Mouse (Mus musculus) thymus, postnatal 25 days (tissue): Measurements from ENCODE around the gene Ldlrad3.

Source experiments
- DNase-seq: peaks from one replicate; pipeline ENCODE4 v3.0.0; 2022

Ldlrad3 gene

GRCm38 (mm10) chr2:102113801-102114200 is 72.4 kb downstream of the Ldlrad3 start:
- no peak for DNase-seq

- no peak for DNase-seq
These were observed 72.9 kb downstream of the Ldlrad3 start for GRCm38 (mm10) chr2:102113323-102113722.

- DNase-seq = no peak
These were observed 74.2 kb downstream of the Ldlrad3 start for GRCm38 (mm10) chr2:102111906-102112499.

- peak; percentile 49 for DNase-seq
These were observed 75.9 kb downstream of the Ldlrad3 start for GRCm38 (mm10) chr2:102110306-102110705.

- peak; percentile 41 for DNase-seq
These were observed 78.9 kb downstream of the Ldlrad3 start for GRCm38 (mm10) chr2:102107280-102107679.

- no peak for DNase-seq
These were observed 79.5 kb downstream of the Ldlrad3 start for GRCm38 (mm10) chr2:102106728-102107127.

- no peak for DNase-seq
These were observed 80.7 kb downstream of the Ldlrad3 start for GRCm38 (mm10) chr2:102105454-102105853.

GRCm38 (mm10) chr2:102103955-102104354 is 82.2 kb downstream of the Ldlrad3 start:
- DNase-seq = no peak

- DNase-seq = no peak
These were observed 85.7 kb downstream of the Ldlrad3 start for GRCm38 (mm10) chr2:102100490-102100889.

GRCm38 (mm10) chr2:102099702-102100450 is 86.3 kb downstream of the Ldlrad3 start:
- no peak for DNase-seq

GRCm38 (mm10) chr2:102099261-102099660 is 86.9 kb downstream of the Ldlrad3 start:
- no peak for DNase-seq

GRCm38 (mm10) chr2:102094773-102095172 is 91.4 kb downstream of the Ldlrad3 start:
- DNase-seq = no peak

GRCm38 (mm10) chr2:102094281-102094680 is 91.9 kb downstream of the Ldlrad3 start:
- no peak for DNase-seq

- no peak for DNase-seq
These were observed 93.6 kb downstream of the Ldlrad3 start for GRCm38 (mm10) chr2:102092579-102092978.

GRCm38 (mm10) chr2:102091516-102092350 is 94.5 kb downstream of the Ldlrad3 start:
- peak; percentile 77 for DNase-seq

- DNase-seq = no peak
These were observed 98.4 kb downstream of the Ldlrad3 start for GRCm38 (mm10) chr2:102087787-102088186.

GRCm38 (mm10) chr2:102086583-102086982 is 99.6 kb downstream of the Ldlrad3 start:
- DNase-seq = no peak

- DNase-seq = no peak
These were observed 103.4 kb downstream of the Ldlrad3 start for GRCm38 (mm10) chr2:102082782-102083181.

- peak; percentile 84 for DNase-seq
These were observed 108.6 kb downstream of the Ldlrad3 start for GRCm38 (mm10) chr2:102077554-102077953.

- peak; percentile 66 for DNase-seq
These were observed 109.9 kb downstream of the Ldlrad3 start for GRCm38 (mm10) chr2:102076237-102076636.

- peak; percentile 71 for DNase-seq
These were observed 112.7 kb downstream of the Ldlrad3 start for GRCm38 (mm10) chr2:102073266-102074037.

GRCm38 (mm10) chr2:102072859-102073258 is 113.3 kb downstream of the Ldlrad3 start:
- DNase-seq = peak; percentile 52
